Mouse (Mus musculus) liver, adult 2 months (tissue): ENCODE data around the gene Hsp90ab1.

Source experiments
- CTCF ChIP-seq: fragments of 200-500 bp; IDR thresholded peaks from 2 replicates; pipeline ENCODE4 v1.5.1; 2011; ENCODE audit warnings: low read depth, low read length, control low read depth
- POLR2A ChIP-seq: fragments of 200-500 bp; IDR thresholded peaks from 2 replicates; pipeline ENCODE4 v1.6.1; 2011; ENCODE audit warnings: low read length, control low read depth; ENCODE audit not compliant: insufficient read depth; ENCODE audit errors: extremely low read depth

GRCm38 (mm10) chr17:45563216-45563615, 9.9 kb downstream of the Hsp90ab1 start:
- TF ChIP-seq CTCF (no peak), POLR2A (no peak)
